Mouse (Mus musculus) C2C12 (cell line): ENCODE results near the gene Cdiptos.

ENCODE experiments used
- CEBPB ChIP-seq: IDR thresholded peaks from one replicate; pipeline ENCODE4 v1.6.1; 2011; ENCODE audit warnings: low read depth, mild to moderate bottlenecking, control low read depth, moderate library complexity
- CTCF ChIP-seq: IDR thresholded peaks from one replicate; pipeline ENCODE4 v1.5.1; 2011; ENCODE audit not compliant: control insufficient read depth, insufficient read depth, insufficient read length
- FOSL1 ChIP-seq: IDR thresholded peaks from one replicate; pipeline ENCODE4 v1.8.0; 2011; ENCODE audit warnings: mild to moderate bottlenecking, low read length; ENCODE audit not compliant: poor library complexity, insufficient read depth, severe bottlenecking
- MAX ChIP-seq: IDR thresholded peaks from one replicate; pipeline ENCODE4 v1.6.1; 2011; ENCODE audit warnings: mild to moderate bottlenecking, control low read depth
- MYOG ChIP-seq: IDR thresholded peaks from one replicate; pipeline ENCODE4 v1.6.1; 2011; ENCODE audit not compliant: control insufficient read depth, insufficient read length; ENCODE audit errors: extremely low read depth

GRCm38 (mm10) chr7:126941801-126942200, 34.1 kb downstream of the Cdiptos start:
- TF ChIP-seq MAX, result no peak
- TF ChIP-seq CTCF, result no peak
- TF ChIP-seq CEBPB, result no peak
- no peak for TF ChIP-seq FOSL1
- no peak for TF ChIP-seq MYOG
